Mouse (Mus musculus) layer of hippocampus, adult 2 months (tissue): ENCODE data around the gene Slc38a11. TPM values are rescaled to one million over a fixed set of nuclear protein-coding genes. Genes with fewer than 3 reads are reported as not detected.

Experiments used
- DNase-seq, 2 experiments: peaks; one replicate each; pipeline ENCODE4 v3.0.0; 2022; ENCODE audit warnings: low spot score in 2 of 2
- H3K27ac ChIP-seq: fragments of 200-600 bp; 2 replicates; pipeline ENCODE4 v1.8.1; 2022
- H3K4me3 ChIP-seq: fragments of 200-600 bp; 2 replicates; pipeline ENCODE4 v1.8.1; 2022; ENCODE audit warnings: mild to moderate bottlenecking
- CTCF ChIP-seq: fragments of 200-600 bp; conservative IDR thresholded peaks from 2 replicates; pipeline ENCODE4 v1.8.1; 2022; ENCODE audit warnings: antibody characterized with exemption, mild to moderate bottlenecking, moderate library complexity
- total RNA-seq, 2 experiments: library from RNA; stranded (reverse); gene quantifications; 2 replicates each; pipeline ENCODE4 v1.2.3; 2021

Gene Slc38a11
- total RNA-seq, 2 experiments from 2014 or later: 3.1 to 3.5 TPM

GRCm38 (mm10) chr2:65360736-65361475 lies 2.9 kb downstream of the Slc38a11 start:
- no peak for TF ChIP-seq CTCF
- Histone ChIP-seq H3K27ac (no peak overlapping the region), H3K4me3 (no peak overlapping the region)
- DNase-seq: no peak

- Histone ChIP-seq H3K4me3 (no peak overlapping the region), H3K27ac (peak overlapping the region; percentile 32; the same call in 1 of the 2 replicates)
- DNase-seq: no peak
- no peak for TF ChIP-seq CTCF
These were observed 16.5 kb downstream of the Slc38a11 start for GRCm38 (mm10) chr2:65347367-65347766.

DNA sequence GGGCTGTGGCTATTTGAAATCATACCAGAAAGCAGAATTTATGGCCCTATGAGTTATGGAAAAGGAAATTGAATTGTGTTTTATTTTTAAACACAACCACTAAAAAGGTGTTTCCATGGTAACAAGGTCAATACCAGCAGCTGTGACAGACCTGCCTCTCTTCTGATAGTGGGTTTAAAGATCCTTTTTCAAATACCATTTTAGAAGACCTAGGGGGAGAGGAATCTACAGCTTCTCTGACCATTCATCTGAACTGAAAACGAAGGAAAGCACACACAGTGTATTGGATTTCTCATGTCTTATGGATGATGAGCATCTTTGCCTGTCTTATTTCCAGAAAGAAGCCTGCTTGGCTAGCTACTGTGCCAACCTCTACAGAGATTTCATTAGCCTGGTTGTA lies 16.9 kb downstream of the Slc38a11 start:
- no peak for DNase-seq
- peak overlapping the region; percentile 32; the same call in 1 of the 2 replicates for H3K27ac ChIP-seq
- TF ChIP-seq CTCF: no peak

GRCm38 (mm10) chr2:65346037-65346436 lies 17.8 kb downstream of the Slc38a11 start:
- no peak for DNase-seq

More for the DNA sequence above, 16.9 kb downstream of the Slc38a11 start:
- no peak overlapping the region for H3K4me3 ChIP-seq

GRCm38 (mm10) chr2:65342057-65342456 lies 21.8 kb downstream of the Slc38a11 start:
- H3K4me3 ChIP-seq: no peak overlapping the region
- no peak for DNase-seq
- H3K27ac ChIP-seq: no peak overlapping the region
- no peak for TF ChIP-seq CTCF

More at GRCm38 (mm10) chr2:65346037-65346436, 17.8 kb downstream of the Slc38a11 start:
- Histone ChIP-seq H3K4me3 (no peak overlapping the region), H3K27ac (no peak overlapping the region)
- TF ChIP-seq CTCF: no peak

DNA sequence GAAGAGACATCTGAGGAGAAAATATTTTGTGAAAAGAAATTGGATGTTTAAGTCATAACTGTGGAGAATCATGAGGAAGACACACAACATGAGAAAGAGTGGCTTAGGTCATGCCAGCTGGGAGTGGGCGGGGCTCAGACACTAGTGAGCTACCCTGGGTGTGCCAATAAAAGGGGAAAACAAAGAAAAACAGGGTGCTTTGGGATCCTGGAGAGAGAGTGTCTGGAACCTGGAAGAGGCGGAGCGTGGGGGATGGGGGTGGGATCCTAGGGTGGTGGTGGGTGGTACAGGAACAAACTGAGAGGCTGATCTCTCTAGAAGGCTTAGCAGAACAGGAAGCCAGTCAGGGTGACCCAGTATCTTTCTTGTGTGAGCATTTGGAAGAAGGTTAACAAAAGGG lies 23.0 kb downstream of the Slc38a11 start:
- Histone ChIP-seq H3K27ac (no peak overlapping the region), H3K4me3 (no peak overlapping the region)
- DNase-seq: no peak
- no peak for TF ChIP-seq CTCF

GRCm38 (mm10) chr2:65337378-65338140 lies 26.3 kb downstream of the Slc38a11 start:
- no peak overlapping the region for H3K4me3 ChIP-seq
- peak; percentile 89 for TF ChIP-seq CTCF
- H3K27ac ChIP-seq: no peak overlapping the region
- peak; percentile 50 to 68 for DNase-seq

DNA sequence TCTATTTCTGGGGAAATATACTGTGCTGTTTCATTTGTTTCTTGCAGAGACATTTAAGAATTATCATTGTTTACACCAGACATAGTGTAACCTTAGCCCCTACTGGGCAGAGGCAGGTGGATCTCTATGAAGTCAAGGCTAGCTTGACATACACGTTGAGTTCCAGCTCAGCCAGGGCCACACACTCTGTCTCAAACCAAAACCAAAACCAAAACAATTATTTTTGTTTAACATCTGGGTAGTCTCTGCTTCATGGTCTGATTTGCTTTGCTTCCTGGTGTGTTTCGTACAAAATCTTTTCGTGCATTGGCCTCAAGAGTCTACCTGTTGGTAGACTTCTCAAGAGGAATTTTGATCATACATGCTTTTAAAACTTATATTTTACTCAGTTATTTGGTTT lies 27.2 kb downstream of the Slc38a11 start:
- Histone ChIP-seq H3K4me3 (no peak overlapping the region), H3K27ac (no peak overlapping the region)
- TF ChIP-seq CTCF: no peak
- no peak for DNase-seq

GRCm38 (mm10) chr2:65334091-65334490 lies 29.7 kb downstream of the Slc38a11 start:
- H3K4me3 ChIP-seq: no peak overlapping the region
- no peak overlapping the region for H3K27ac ChIP-seq
- no peak for DNase-seq
- no peak for TF ChIP-seq CTCF

DNA sequence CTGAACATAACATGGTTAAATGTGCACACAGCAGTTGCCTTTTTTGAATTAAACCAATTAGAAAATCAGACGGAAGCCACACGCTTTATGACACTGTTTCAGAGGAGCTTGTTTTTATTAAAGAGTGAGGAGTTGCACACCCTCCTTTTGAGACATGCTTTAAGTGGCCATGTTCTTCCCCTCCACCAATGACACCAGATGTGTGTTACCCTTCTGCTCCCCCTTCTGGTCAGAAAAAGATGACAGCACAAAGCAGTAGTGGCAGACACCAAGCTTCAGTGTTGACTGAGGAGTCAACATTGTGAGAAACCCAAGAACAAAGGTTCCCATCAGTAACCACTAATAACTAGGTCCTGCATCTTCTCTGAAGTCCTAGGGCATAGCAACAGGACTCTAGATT lies 32.5 kb downstream of the Slc38a11 start:
- H3K4me3 ChIP-seq: no peak overlapping the region
- TF ChIP-seq CTCF: peak; percentile 75
- DNase-seq: no peak
- no peak overlapping the region for H3K27ac ChIP-seq

DNA sequence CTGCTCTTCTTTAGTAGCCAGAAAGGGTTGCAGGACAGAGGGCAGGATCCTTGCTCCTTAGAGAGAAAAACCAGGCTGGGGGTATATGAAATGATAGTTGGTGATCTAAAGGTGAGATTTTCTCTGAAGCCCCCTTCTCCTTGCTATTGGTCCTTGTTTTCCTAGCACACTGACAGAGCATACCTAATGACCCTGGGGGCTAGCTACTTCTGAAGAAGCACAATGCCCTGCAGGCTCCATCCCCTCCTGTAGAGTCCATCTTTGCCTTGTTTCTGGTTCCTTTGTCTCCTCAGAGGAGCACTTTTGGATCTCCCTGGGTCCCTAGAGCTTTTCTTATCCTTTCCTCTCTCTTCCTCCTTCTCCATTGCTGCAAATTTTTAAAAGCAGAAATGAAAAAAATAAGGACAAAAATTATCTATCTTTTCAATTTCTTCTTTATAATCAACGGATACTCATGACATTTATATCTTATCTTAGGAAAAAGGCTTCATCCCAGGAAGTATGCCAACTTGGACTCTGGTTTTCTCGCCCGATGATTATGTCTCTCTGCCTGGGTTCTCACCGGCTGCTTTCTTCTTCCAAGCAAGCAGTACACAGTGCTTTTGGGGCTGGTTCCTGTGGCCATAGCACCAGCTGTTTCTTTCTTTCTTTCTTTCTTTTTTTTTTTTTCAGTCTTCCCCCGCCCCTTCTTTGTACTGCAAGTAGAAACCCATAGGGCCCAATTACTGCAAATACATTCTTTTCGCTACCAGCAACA lies 41.7 kb downstream of the Slc38a11 start:
- Histone ChIP-seq H3K27ac (no peak overlapping the region), H3K4me3 (no peak overlapping the region)
- DNase-seq: no peak
- TF ChIP-seq CTCF: no peak

GRCm38 (mm10) chr2:65320975-65321374 lies 42.9 kb downstream of the Slc38a11 start:
- no peak overlapping the region for H3K4me3 ChIP-seq
- H3K27ac ChIP-seq: no peak overlapping the region
- no peak for DNase-seq
- TF ChIP-seq CTCF: no peak

GRCm38 (mm10) chr2:65316721-65317120 lies 47.1 kb downstream of the Slc38a11 start:
- DNase-seq: no peak
- TF ChIP-seq CTCF: no peak
- Histone ChIP-seq H3K4me3 (no peak overlapping the region), H3K27ac (no peak overlapping the region)
